Mouse (Mus musculus) thymus, adult 18-20 months (tissue): ENCODE results near the gene Dll3.

Experiments
- DNase-seq, 2 experiments: peaks; one replicate each; pipeline ENCODE4 v3.0.0; 2022; ENCODE audit warnings: mixed read lengths in 2 of 2

Gene Dll3

DNA sequence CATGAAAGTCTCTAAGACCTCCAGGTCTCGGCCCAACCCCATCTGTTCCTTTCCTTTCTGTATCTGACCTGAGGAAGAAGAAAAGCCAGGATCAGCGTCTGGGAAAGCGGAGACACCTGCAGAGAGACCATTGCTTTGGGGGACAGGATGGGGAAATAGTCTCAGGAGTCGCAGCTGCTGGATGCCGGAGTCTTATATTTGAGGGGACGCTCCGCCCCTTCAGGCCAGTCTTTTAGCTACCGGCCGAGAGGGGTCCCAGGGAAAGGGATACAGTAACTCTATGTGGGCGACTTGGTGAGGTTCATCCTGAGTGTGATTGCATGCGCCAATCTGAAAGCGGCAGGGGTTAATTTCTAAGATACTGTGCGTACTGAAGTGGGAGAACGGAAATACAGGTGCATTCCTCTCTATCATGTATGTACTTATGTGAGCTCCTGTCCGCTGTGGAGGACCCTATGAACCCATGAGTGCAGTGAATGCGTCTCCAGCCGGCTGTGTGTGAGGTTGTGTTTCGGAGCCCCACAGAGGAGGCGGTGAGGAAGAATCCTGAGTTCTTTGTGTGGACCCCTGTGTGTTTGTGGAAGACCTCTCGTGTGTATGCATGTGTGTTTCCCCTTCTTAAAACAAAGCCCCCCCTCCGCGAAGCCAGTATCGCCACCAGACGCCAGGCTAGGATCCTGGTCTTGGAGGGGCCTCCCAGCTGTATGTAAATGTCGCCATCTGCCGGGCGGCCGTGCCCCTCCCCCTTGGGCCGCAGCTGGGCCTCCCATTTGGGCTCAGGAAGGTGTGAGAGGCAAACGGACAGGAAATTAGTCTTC is at the start of gene Dll3:
TSS of gene Dll3 (minus strand) at position 623 of the 818 bp plus-strand sequence.
- no peak for DNase-seq

- DNase-seq, result no peak
These were observed 49.7 kb upstream of the Dll3 start for GRCm38 (mm10) chr7:28351676-28352191.

GRCm38 (mm10) chr7:28350155-28350883 is 48.3 kb upstream of the Dll3 start, which contains the start of gene Rps16:
TSS of gene Rps16 (plus strand) at chr7:28350652.
- peak; percentile 97 to 98 for DNase-seq

GRCm38 (mm10) chr7:28348601-28349000 is 46.6 kb upstream of the Dll3 start:
- no peak for DNase-seq

DNA sequence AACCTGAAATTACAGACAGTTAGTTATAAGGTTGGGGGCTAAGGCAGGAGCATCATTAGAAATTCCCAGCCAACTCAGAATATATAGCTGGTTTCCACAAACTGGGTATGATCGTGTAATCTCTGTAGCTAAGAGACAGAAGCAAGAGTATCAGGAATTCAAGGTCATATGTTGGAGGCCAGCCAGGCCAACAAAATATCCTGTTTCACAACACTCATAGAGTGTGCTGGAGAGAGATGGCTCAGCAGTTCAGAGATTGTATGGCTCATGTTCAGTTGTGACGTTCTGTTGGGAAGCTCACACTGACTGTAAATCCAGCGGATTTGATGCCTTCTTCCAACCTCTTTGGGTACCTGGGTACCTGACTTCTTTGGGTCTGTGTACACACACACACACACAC is 45.7 kb upstream of the Dll3 start:
- DNase-seq, result no peak

GRCm38 (mm10) chr7:28344637-28345036 is 42.6 kb upstream of the Dll3 start:
- no peak for DNase-seq

DNA sequence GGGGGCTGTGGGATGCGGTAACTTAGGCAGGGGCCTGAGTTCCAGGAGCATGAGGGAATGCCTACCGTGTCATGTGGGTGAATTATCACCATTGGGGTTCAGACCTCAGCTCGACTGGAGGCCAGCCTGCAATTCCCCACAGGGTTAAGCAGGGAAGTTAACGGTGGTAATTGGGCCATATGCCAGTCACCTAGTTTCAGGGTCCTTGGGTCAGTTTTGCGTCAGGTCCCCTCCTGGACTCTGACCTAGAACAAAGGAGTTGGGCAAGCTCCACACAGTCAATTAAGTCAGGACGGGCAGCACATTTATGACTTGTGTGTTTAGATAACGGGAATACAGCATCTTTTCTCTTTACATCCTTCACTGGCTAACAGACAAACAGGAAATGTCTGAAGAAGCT is 39.3 kb upstream of the Dll3 start:
- DNase-seq, result no peak

DNA sequence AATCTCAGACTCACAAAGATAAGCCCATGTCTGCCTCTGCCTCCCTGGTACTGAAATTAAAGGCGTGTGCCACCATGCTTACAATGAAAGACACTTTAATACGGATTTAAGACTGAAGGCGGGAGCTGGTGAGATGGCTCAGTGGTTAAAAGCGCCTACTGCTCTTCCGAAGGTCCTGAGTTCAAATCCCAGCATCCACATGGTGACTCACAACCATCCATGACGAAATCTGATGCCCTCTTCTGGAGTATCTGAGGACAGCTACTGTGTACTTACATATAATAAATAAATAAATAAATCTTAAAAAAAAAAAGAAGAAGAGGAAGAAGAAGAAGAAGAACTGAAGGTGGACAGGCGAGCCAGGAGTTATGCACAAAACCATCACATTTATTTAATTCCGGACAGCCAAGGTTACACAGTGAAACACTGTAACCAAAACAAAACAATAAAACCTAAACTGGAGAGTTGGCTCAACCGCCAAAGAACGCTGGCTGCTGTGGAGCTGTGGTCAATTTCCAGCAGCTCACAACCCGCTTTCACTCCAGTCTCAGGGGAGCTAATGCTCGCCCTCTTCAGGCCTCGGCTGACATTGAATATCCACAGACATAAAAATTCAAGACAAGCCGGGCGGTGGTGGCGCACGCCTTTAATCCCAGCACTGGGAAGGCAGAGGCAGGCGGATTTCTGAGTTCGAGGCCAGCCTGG is 37.3 kb upstream of the Dll3 start:
- DNase-seq, result peak in 1 of 2 experiments; percentile 52

DNA sequence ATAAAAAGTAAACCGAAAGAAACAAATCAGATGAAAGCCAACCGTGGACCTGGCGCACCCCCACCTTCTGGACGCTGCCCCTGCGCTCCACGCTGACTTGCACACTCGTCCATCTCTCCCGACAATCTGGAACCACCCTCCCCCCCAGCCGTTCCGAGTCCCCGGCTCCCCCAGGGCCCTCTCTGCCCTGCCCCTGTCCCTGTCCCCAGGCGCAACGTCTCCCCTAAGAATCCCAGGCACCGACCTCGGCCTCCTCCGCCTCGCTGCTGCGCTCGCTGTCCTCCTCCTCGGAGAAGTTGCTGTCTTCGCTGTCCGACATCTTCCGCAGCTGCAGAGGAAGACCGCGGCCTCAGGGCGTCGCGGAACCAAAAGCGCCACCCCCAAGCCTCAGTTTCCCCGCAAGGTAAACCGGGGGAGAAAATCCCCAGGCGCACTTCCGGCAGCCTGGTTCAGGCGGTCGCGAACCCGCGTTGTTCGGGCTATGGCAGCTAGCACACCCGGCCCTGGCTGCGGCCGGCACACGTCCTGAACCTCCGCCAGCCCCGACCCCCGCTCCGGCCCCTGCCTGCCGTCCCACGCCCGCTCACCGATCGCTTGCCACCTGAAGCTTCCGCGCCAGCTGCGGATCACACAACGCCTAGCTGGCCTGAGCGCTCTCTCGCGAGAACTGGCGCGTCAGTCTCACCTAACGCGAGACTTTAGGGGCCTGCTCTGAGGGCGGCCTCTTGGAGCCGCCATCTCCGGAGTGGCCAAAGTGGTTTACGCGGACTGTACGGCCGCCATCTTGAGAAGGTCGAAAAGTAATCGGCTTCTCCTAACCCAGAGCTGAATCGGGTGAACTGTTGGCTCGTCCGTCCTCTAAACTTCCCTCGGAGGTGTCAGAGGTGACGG is 36.3 kb upstream of the Dll3 start, which contains the start of gene Supt5:
TSS of gene Supt5 (minus strand) at position 639 of the 891 bp plus-strand sequence.
- peak; percentile 97 to 98 for DNase-seq

- no peak for DNase-seq
These were observed 33.4 kb upstream of the Dll3 start for GRCm38 (mm10) chr7:28335471-28335870.

GRCm38 (mm10) chr7:28334534-28334933 is 32.5 kb upstream of the Dll3 start:
- DNase-seq, result no peak

GRCm38 (mm10) chr7:28328260-28328659 is 26.2 kb upstream of the Dll3 start:
- no peak for DNase-seq

GRCm38 (mm10) chr7:28326457-28326856 is 24.4 kb upstream of the Dll3 start:
- no peak for DNase-seq

DNA sequence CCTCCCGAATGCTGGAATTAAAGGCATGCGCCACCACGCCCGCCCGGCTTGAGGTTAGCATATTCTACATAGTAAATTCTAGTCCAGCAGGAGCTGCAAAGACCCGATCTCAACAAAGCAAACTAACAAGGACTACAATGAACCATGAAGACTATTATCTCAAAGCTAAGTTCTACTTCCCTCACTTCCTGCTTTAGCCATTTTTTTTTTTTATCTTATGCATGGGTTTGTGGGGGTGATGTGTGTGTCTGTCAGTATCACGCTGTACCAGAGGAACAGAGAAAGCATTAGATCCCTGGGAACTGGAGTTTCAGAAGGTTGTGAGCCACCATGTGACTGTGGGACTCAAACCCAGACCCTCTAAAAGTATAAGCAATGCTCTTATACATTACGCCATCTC is 23.3 kb upstream of the Dll3 start:
- no peak for DNase-seq

- DNase-seq, result no peak
These were observed 20.1 kb upstream of the Dll3 start for GRCm38 (mm10) chr7:28321974-28322720.

DNA sequence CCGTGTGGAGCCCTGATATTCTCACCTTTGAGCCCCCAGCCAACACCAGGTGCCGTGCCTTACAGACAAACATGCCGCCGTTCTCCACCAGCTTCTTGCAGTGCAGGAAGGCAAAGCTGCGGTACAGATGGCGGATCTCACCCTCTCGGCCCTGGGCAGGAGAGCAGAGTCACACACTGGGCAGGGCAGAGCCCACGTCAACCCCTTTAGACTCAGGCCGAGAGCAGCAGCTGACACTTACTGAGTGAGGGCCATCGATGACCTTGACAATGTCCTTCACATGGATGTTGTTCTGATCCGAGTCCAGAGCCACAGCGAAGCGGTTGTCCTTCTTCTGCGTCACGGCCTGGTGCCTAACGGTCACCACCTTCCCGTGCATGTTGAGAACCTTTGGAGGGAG is 16.7 kb upstream of the Dll3 start:
- DNase-seq, result no peak

DNA sequence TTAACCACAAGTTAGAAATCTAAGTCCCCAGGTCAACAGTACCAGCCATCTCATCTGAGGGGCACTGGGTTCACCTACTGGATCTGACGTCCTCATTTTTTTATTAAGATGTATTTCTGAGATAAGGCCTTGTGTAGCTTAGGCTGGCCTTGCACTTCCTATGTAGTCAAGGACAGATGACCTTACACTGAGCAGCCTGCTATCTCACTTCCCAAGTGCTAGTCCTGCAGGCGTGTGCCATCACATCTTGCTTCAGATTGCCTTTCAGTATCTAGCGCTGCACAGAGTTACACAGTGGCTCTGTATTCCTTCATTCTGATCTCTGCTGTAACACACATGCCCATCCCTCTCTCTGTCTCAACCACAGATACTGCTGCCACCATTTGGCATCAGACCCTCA is 16.0 kb upstream of the Dll3 start:
- no peak for DNase-seq

GRCm38 (mm10) chr7:28311926-28312543 is 10.0 kb upstream of the Dll3 start, which contains the start of gene Timm50:
TSS of gene Timm50 (minus strand) at chr7:28312072.
- DNase-seq, result peak; percentile 92 to 93

- DNase-seq, result no peak
These were observed 9.3 kb upstream of the Dll3 start for GRCm38 (mm10) chr7:28311151-28311925.

DNA sequence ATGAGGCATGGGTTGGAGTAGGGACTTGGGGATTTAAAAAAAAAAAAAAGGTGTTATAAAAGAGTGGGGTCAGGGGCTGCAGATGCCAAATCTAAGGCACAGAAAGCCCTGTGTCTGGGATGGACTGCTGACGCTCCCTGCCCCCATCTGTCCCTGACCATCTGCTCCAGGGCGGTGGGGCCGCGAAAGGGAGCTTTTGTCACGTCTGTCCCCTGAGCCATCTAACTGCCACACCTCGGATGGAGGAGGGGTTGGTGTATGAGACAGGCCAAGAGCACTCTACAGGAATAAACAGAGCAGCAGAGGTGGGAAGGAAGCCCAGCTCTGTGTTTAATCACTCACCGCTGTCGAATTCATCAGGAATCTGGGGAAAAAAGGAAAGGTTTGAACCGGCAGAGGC is 7.7 kb upstream of the Dll3 start:
- DNase-seq, result no peak
